Comparison of ENCODE assay signal across 8 mouse cellular contexts in genomic region chr16:37788367-37789014, GRCm38 (mm10). TPM values are rescaled to one million over a fixed set of nuclear protein-coding genes. Genes with fewer than 3 reads are reported as not detected.
DNase-seq lines count a peak whose midpoint lies in the region; ATAC-seq lines count a peak whose summit lies in the region.

No protein-coding gene starts in this region.

- DNase-seq in cerebellum, adult 18-20 months: peak; percentile 32 to 39
- DNase-seq in cerebellum, postnatal 36 days: no peak
- peak; percentile 81 for DNase-seq in embryo, embryonic 10 days (ENCODE audit: low spot score)
- peak; percentile 59 to 84 for DNase-seq in gastrocnemius, postnatal 4 days (ENCODE audit: low spot score in 2 of 2)
- DNase-seq in liver, embryonic 13.5 days: no peak
- DNase-seq in thymus, postnatal 4 days: no peak

- peaks cover 26% of the 10 kb centered on the region for H3K4me1 ChIP-seq in intestine, embryonic 16.5 days (ENCODE audit: control insufficient read depth, insufficient read depth, low read length)
- peaks cover 13% of the 10 kb centered on the region for H3K4me1 ChIP-seq in liver, embryonic 13.5 days (replicated peaks)
- peaks cover 70% of the 10 kb centered on the region for H3K4me1 ChIP-seq in neural tube, embryonic 13.5 days (replicated peaks)

- no peaks in the 10 kb centered on the region for H3K9me3 ChIP-seq in intestine, embryonic 16.5 days (ENCODE audit: control insufficient read depth, low read length)
- no peaks in the 10 kb centered on the region for H3K9me3 ChIP-seq in liver, embryonic 13.5 days (replicated peaks)
- H3K9me3 ChIP-seq in neural tube, embryonic 13.5 days: no peaks in the 10 kb centered on the region

- H3K36me3 ChIP-seq in intestine, embryonic 16.5 days (ENCODE audit: control insufficient read depth, insufficient read depth, low read length): 0 out of 2 replicates have a peak, but pooled peaks cover 6% of the 10 kb centered on the region
- H3K36me3 ChIP-seq in liver, embryonic 13.5 days: no peaks in the 10 kb centered on the region
- H3K36me3 ChIP-seq in neural tube, embryonic 13.5 days: 0 out of 2 replicates have a peak, but pooled peaks cover 2% of the 10 kb centered on the region

- H3K27ac ChIP-seq in intestine, embryonic 16.5 days (ENCODE audit: low read length): peak overlapping the region; percentile 87
- no peak overlapping the region for H3K27ac ChIP-seq in liver, embryonic 13.5 days
- peak overlapping the region; percentile 84 for H3K27ac ChIP-seq in neural tube, embryonic 13.5 days (replicated peaks)

- peak overlapping the region; percentile 32; the same call in 1 of the 2 replicates for H3K9ac ChIP-seq in intestine, embryonic 16.5 days (ENCODE audit: low read depth, low read length)
- H3K9ac ChIP-seq in liver, embryonic 13.5 days: no peak overlapping the region
- H3K9ac ChIP-seq in neural tube, embryonic 13.5 days: peak overlapping the region; percentile 52

- WGBS in intestine, embryonic 16.5 days: 15% methylated on average over 12 of the region's 12 CpGs
- 51% methylated on average over 12 of the region's 12 CpGs for WGBS in liver, embryonic 13.5 days (ENCODE audit: insufficient replicate concordance)
- 17% methylated on average over 12 of the region's 12 CpGs for WGBS in neural tube, embryonic 13.5 days

- no peaks in the 10 kb centered on the region for H3K27me3 ChIP-seq in intestine, embryonic 16.5 days (replicated peaks; ENCODE audit: control insufficient read depth, insufficient read depth, low read length)
- no peaks in the 10 kb centered on the region; the same call in 1 of the 2 replicates for H3K27me3 ChIP-seq in liver, embryonic 13.5 days
- no peaks in the 10 kb centered on the region for H3K27me3 ChIP-seq in neural tube, embryonic 13.5 days

- 0 out of 2 replicates have a peak overlapping the region, but pooled peaks have one; percentile 4 for H3K4me2 ChIP-seq in intestine, embryonic 16.5 days (ENCODE audit: low read depth, low read length)
- H3K4me2 ChIP-seq in liver, embryonic 13.5 days: no peak overlapping the region
- peak overlapping the region; percentile 41 for H3K4me2 ChIP-seq in neural tube, embryonic 13.5 days

- peak; percentile 94 for ATAC-seq in intestine, embryonic 16.5 days
- peak; percentile 39; the same call in 1 of the 2 replicates for ATAC-seq in liver, embryonic 13.5 days (ENCODE audit: low read depth)
- ATAC-seq in neural tube, embryonic 13.5 days (ENCODE audit: low read depth): peak; percentile 90

- H3K4me3 ChIP-seq in intestine, embryonic 16.5 days (ENCODE audit: low read length): no peak overlapping the region
- no peak overlapping the region for H3K4me3 ChIP-seq in liver, embryonic 13.5 days (replicated peaks)
- H3K4me3 ChIP-seq in neural tube, embryonic 13.5 days: no peak overlapping the region

RNA-seq across cellular contexts. Expression of gene Fstl1, which starts 11.8 kb away (rescaled TPM):
- 100 to 1,000 TPM; 710 to 767 TPM for total RNA-seq in gastrocnemius, postnatal 4 days (2021)
- 208 and 225 TPM in 2 replicates for polyA plus RNA-seq in intestine, embryonic 16.5 days (2015; fragmentation: Nextera tagmentation; extraction: Ambion mirVana)
- 26.6 and 31.4 TPM in 2 replicates for polyA plus RNA-seq in liver, embryonic 13.5 days (2015; fragmentation: Nextera tagmentation; extraction: Ambion mirVana)
- polyA plus RNA-seq in neural tube, embryonic 13.5 days (2015; fragmentation: Nextera tagmentation; extraction: Ambion mirVana): 156 and 165 TPM in 2 replicates

Comparison
In these comparisons a context has a peak if more than half of its experiments do, and no peak if none do; other contexts are left out.
1. DNase-seq: peak in cerebellum, adult 18-20 months (2 of 2), embryo, embryonic 10 days (single experiment) and gastrocnemius, postnatal 4 days (2 of 2); none in cerebellum, postnatal 36 days (0 of 2), liver, embryonic 13.5 days (single experiment) and thymus, postnatal 4 days (single experiment).
2. ATAC-seq: peak in every context shown above with its lines; median percentile 94 in intestine, embryonic 16.5 days; 90 in neural tube, embryonic 13.5 days; 39 in liver, embryonic 13.5 days.